Mouse (Mus musculus) liver, embryonic 16.5 days (tissue): ENCODE results near the gene Crk. TPM values are rescaled to one million over a fixed set of nuclear protein-coding genes. Genes with fewer than 3 reads are reported as not detected.

Experiments used
- ATAC-seq: fragments of 200-750 bp; cut with Nextera tagmentation; 2 replicates; pipeline ENCODE4 v1.8.0; 2017; ENCODE audit warnings: low read depth, mild to moderate bottlenecking, moderate number of reproducible peaks, moderate library complexity
- H3K27ac ChIP-seq: fragments of 300-500 bp; sonication (generic); 2 replicates; pipeline ENCODE4 v1.5.1; 2014; ENCODE audit warnings: mild to moderate bottlenecking, low read length
- H3K27me3 ChIP-seq: fragments of 300-500 bp; sonication (generic); 2 replicates; pipeline ENCODE4 v1.6.1; 2014; ENCODE audit warnings: low read depth, low read length, mixed read lengths; ENCODE audit not compliant: control insufficient read depth, insufficient read depth
- H3K36me3 ChIP-seq: fragments of 300-500 bp; sonication (generic); 2 replicates; pipeline ENCODE4 v1.6.1; 2014; ENCODE audit warnings: mild to moderate bottlenecking; ENCODE audit not compliant: control insufficient read depth, insufficient read depth
- H3K4me1 ChIP-seq: fragments of 300-500 bp; sonication (generic); 2 replicates; pipeline ENCODE4 v1.6.1; 2014; ENCODE audit warnings: low read depth, low read length, mixed read lengths; ENCODE audit not compliant: control insufficient read depth
- H3K4me2 ChIP-seq: fragments of 300-500 bp; sonication (generic); 2 replicates; pipeline ENCODE4 v1.6.1; 2014; ENCODE audit warnings: low read depth, low read length, mixed read lengths
- H3K4me3 ChIP-seq: fragments of 300-500 bp; sonication (generic); 2 replicates; pipeline ENCODE4 v1.5.1; 2014; ENCODE audit warnings: low read depth, mild to moderate bottlenecking, low read length
- H3K9ac ChIP-seq: fragments of 300-500 bp; sonication (generic); 2 replicates; pipeline ENCODE4 v1.6.1; 2014; ENCODE audit warnings: low read depth, low read length
- H3K9me3 ChIP-seq: fragments of 300-500 bp; sonication (generic); replicated peaks from 2 replicates; pipeline ENCODE4 v1.6.1; 2016; ENCODE audit warnings: low read length; ENCODE audit not compliant: control insufficient read depth
- whole genome bisulfite sequencing: fragments of 180-500 bp; shearing (Covaris S2); extraction: QIAGEN DNeasy Blood & Tissue Kit; methylation state at CpG from one replicate; pipeline ENCODE4 v1.1.7; 2014; ENCODE audit not compliant: insufficient replicate concordance; 5-methylcytosine and 5-hydroxymethylcytosine counted together
- polyA plus RNA-seq: library from polyadenylated mRNA; unstranded; fragments of >200 nt; fragmentation: Nextera tagmentation; extraction: Ambion mirVana; gene quantifications from 2 replicates; pipeline ENCODE4 v1.2.1, GENCODE M21; 2015

Crk gene
- polyA plus RNA-seq, 1 experiment from 2014 or later = 30.4 TPM

GRCm38 (mm10) chr11:75644684-75645083, 34.4 kb upstream of the Crk start:
- WGBS = 26% methylated on average over 9 of the region's 9 CpGs

DNA sequence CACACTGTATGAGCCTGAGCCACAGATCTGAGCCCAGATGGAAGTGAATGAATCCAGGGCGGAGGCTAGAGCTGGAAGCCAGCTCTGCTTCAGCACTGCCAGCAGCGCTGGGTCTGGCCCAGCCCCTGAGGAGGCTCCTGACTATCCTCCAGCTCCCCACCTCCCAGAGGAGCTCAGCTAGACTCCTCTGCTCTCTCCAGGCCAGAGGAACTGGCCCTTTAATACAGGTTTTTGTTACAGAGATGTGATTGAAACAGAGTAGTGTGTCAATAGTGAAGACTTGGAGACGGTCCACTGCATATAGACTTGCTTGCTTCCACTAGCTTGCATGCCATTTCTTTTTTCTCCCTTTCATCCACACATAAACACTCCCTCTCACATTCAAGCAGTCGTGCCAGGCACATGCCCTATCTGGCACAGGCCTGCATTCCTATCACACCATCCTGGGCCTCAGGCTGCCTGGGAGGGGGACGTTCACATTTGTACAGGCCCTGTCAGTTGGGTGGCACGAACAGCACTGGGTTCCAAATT, 31.3 kb upstream of the Crk start:
- Histone ChIP-seq H3K4me1 (peaks cover 25% of the 10 kb centered on the region), H3K36me3 (no peaks in the 10 kb centered on the region), H3K9me3 (no peaks in the 10 kb centered on the region), H3K4me3 (no peak overlapping the region), H3K9ac (no peak overlapping the region), H3K27me3 (no peaks in the 10 kb centered on the region), H3K4me2 (no peak overlapping the region), H3K27ac (no peak overlapping the region)
- ATAC-seq = no peak
- WGBS = 62% methylated on average over 6 of the region's 6 CpGs

More at GRCm38 (mm10) chr11:75644684-75645083, 34.4 kb upstream of the Crk start:
- no peak overlapping the region for H3K4me3 ChIP-seq
- H3K9me3 ChIP-seq = no peaks in the 10 kb centered on the region
- no peak overlapping the region for H3K27ac ChIP-seq
- no peaks in the 10 kb centered on the region for H3K36me3 ChIP-seq
- no peak overlapping the region for H3K4me2 ChIP-seq
- no peak overlapping the region for H3K9ac ChIP-seq
- ATAC-seq = no peak
- no peaks in the 10 kb centered on the region for H3K27me3 ChIP-seq
- H3K4me1 ChIP-seq = peaks cover 3% of the 10 kb centered on the region

- Histone ChIP-seq H3K27ac (peak overlapping the region; percentile 9; the same call in 1 of the 2 replicates), H3K4me1 (peaks cover 39% of the 10 kb centered on the region), H3K4me3 (no peak overlapping the region), H3K9me3 (no peaks in the 10 kb centered on the region), H3K9ac (no peak overlapping the region), H3K27me3 (no peaks in the 10 kb centered on the region), H3K4me2 (no peak overlapping the region), H3K36me3 (no peaks in the 10 kb centered on the region)
- no peak for ATAC-seq
- WGBS = 31% methylated on average over 4 of the region's 4 CpGs
Measured at GRCm38 (mm10) chr11:75649155-75649561, 29.9 kb upstream of the Crk start.

GRCm38 (mm10) chr11:75650311-75650710, 28.7 kb upstream of the Crk start, which contains the start of gene Myo1c:
Gene Myo1c, plus strand, starts transcription at chr11:75650504.
- peak within 1 kb of the TSS; percentile 100 for H3K4me2 ChIP-seq
- no peaks in the 10 kb centered on the region for H3K9me3 ChIP-seq
- H3K4me1 ChIP-seq = peaks cover 50% of the 10 kb centered on the region
- H3K9ac ChIP-seq = peak within 1 kb of the TSS; percentile 77
- H3K4me3 ChIP-seq = peak within 1 kb of the TSS; percentile 76
- no peaks in the 10 kb centered on the region for H3K36me3 ChIP-seq
- no peaks in the 10 kb centered on the region for H3K27me3 ChIP-seq
- H3K27ac ChIP-seq = peak within 1 kb of the TSS; percentile 89
- ATAC-seq = no peak
- 69% methylated on average over 7 of the region's 7 CpGs for WGBS

DNA sequence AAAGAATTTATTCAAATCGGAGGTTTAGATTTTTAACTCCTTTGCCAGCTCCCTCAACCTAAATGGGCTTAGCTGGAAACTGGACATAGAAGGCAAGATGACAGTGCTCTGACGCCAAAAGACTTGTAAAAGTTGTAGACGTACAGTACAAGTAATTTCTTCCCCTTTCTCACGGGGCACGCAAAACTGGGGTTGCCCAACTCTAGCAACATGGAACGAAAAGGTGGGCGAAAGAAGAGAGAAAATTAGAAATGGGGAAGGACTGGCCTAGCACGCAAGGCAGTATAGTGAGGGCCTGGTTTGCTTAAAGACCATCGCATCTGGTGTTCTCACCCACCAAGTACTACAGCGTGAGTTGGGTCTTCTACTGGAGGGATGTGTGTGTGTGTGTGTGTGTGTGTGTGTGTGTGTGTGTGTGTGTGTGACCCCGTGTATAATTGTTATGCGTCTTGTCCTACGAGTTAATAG, 28.1 kb upstream of the Crk start:
- Histone ChIP-seq H3K27ac (peak overlapping the region; percentile 89), H3K4me2 (peak overlapping the region; percentile 100), H3K36me3 (no peaks in the 10 kb centered on the region), H3K4me3 (peak overlapping the region; percentile 76), H3K4me1 (peaks cover 55% of the 10 kb centered on the region), H3K27me3 (no peaks in the 10 kb centered on the region), H3K9me3 (no peaks in the 10 kb centered on the region), H3K9ac (peak overlapping the region; percentile 77)
- 16% methylated on average over 13 of the region's 13 CpGs for WGBS
- ATAC-seq = no peak

DNA sequence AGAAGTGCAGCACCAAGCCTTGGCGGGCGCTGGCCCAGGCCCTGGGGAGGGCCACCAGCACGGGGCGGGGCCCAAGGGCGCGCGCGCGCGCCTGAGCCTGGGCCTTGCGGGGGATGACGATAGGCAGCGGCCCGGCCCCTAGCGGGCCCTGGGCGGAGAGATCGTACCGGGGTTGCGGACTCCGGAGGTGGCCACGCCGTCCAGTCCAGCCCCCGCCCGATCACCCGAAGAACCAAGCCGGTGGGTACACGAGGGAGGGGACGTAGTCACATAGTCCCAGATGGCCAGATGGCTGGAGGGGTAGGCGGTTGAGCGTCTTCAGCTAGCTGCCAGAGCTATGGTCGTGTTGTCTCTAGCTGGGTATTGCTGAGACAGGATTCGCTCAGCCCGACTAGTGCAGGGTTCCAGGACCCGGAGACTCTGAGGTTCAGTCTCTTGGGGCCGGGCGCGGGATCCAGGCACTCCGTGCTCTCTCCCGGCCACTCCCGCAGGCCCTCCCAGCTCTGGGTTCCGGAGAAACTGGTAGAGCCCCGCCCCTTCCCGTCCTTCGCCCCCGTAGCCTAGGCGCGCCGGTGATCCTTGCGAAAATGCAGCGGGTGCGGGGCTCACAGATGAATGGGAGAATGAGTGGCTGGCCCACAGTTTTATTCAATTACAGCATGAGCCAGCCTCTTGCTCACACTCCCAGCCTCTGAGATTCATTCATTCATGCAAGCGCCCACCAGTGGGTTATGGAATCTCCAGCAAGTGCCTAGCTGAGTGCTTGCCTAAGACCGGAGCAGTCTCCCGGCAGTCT, 27.4 kb upstream of the Crk start:
- Histone ChIP-seq H3K4me1 (peaks cover 61% of the 10 kb centered on the region), H3K9me3 (no peaks in the 10 kb centered on the region), H3K27ac (peak overlapping the region; percentile 89), H3K4me2 (peak overlapping the region; percentile 100), H3K36me3 (no peaks in the 10 kb centered on the region), H3K27me3 (no peaks in the 10 kb centered on the region), H3K9ac (peak overlapping the region; percentile 77), H3K4me3 (peak overlapping the region; percentile 76)
- peak; percentile 82 for ATAC-seq
- WGBS = under 1% methylated on average over 54 of the region's 54 CpGs

GRCm38 (mm10) chr11:75652222-75652941, 26.7 kb upstream of the Crk start:
- Histone ChIP-seq H3K4me1 (peaks cover 63% of the 10 kb centered on the region), H3K9ac (peak overlapping the region; percentile 77), H3K9me3 (no peaks in the 10 kb centered on the region), H3K36me3 (no peaks in the 10 kb centered on the region), H3K27me3 (no peaks in the 10 kb centered on the region), H3K4me2 (peak overlapping the region; percentile 100), H3K27ac (peak overlapping the region; percentile 89), H3K4me3 (peak overlapping the region; percentile 76)
- WGBS = 27% methylated on average over 20 of the region's 20 CpGs
- ATAC-seq = no peak

GRCm38 (mm10) chr11:75652942-75653684, 25.9 kb upstream of the Crk start:
- Histone ChIP-seq H3K4me1 (peaks cover 63% of the 10 kb centered on the region), H3K27ac (peak overlapping the region; percentile 95), H3K4me3 (peak overlapping the region; percentile 76), H3K9ac (peak overlapping the region; percentile 80), H3K9me3 (no peaks in the 10 kb centered on the region), H3K27me3 (no peaks in the 10 kb centered on the region), H3K4me2 (peak overlapping the region; percentile 100), H3K36me3 (peaks cover 3% of the 10 kb centered on the region; the same call in 1 of the 2 replicates)
- 21% methylated on average over 14 of the region's 14 CpGs for WGBS
- ATAC-seq = no peak
